Mouse (Mus musculus) cerebellum, adult 2 months (tissue): Measurements from ENCODE around the gene Lnpep.

ENCODE experiments used
- CTCF ChIP-seq: fragments of 200-500 bp; IDR thresholded peaks from 2 replicates; pipeline ENCODE4 v1.5.1; 2011; ENCODE audit warnings: low read depth, mild to moderate bottlenecking, control low read depth, low read length, moderate library complexity, borderline replicate concordance; ENCODE audit not compliant: insufficient read depth
- POLR2A ChIP-seq: fragments of 200-500 bp; IDR thresholded peaks from 2 replicates; pipeline ENCODE4 v1.6.1; 2011; ENCODE audit warnings: low read length, control low read depth, borderline replicate concordance; ENCODE audit not compliant: insufficient read depth

DNA sequence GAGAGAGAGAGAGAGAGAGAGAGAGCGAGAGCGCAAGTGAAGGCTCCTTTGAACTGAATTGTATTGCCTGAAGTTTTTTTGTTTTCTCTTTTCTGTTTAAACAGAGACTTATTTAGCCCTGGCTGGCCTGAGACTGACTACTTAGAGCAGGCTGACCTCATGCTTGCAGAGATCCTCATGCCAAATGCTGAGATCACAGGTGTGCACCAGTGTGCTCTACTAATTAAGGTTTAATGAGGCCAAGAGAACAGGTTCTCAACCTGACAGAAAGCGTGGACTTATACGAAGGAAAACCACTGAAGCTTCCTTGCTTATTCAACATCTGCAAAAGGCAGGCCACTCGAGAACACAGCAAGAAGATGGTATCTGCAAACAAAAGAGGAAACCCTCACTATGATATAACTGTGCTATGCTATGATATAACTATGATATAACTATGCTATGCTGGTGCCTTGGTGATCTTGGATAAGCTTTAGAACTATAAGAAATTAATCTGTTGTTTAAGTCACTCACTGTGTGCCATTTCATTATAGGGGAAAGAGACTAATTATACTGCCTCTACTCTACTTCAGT is 16.3 kb downstream of the Lnpep start:
- TF ChIP-seq CTCF (no peak), POLR2A (no peak)
